Mouse (Mus musculus) cerebellum, adult 9-10 months (tissue): ENCODE measurements around the gene Vmn1r148.
"Not testable (repeated sequence)": the region's sequence is repeated elsewhere in the genome, so short reads cannot be mapped to it uniquely, and the experiment has no call there.

Experiments
- DNase-seq: peaks from one replicate; pipeline ENCODE4 v3.0.0; 2022

The Vmn1r148 gene

GRCm38 (mm10) chr7:22413283-22413682, at the start of gene Vmn1r148:
TSS of gene Vmn1r148 (plus strand) at chr7:22413583.
- DNase-seq, result not testable (repeated sequence)

- not testable (repeated sequence) for DNase-seq
Measured at GRCm38 (mm10) chr7:22370939-22371338, 42.4 kb upstream of the Vmn1r148 start, which contains the start of gene Gm8660. TSS of gene Gm8660 (minus strand) at chr7:22371039.

GRCm38 (mm10) chr7:22438129-22438528, 24.7 kb downstream of the Vmn1r148 start, which contains the start of gene Vmn1r149:
TSS of gene Vmn1r149 (minus strand) at chr7:22438229.
- not testable (repeated sequence) for DNase-seq

GRCm38 (mm10) chr7:22463975-22464374, 50.6 kb downstream of the Vmn1r148 start, which contains the start of gene Gm10665:
TSS of gene Gm10665 (minus strand) at chr7:22464075.
- DNase-seq, result not testable (repeated sequence)
